Mouse (Mus musculus) kidney, adult 18-20 months (tissue): ENCODE data around the gene Atp5b.
"Not testable (repeated sequence)": the region's sequence is repeated elsewhere in the genome, so short reads cannot be mapped to it uniquely, and the experiment has no call there.

Experiments used
- DNase-seq: peaks from one replicate; pipeline ENCODE4 v3.0.0; 2021

Gene Atp5b

GRCm38 (mm10) chr10:128082880-128083421, at the start of gene Atp5b:
Gene Atp5b, plus strand, starts transcription at chr10:128083273.
- DNase-seq, result peak; percentile 97

- DNase-seq, result peak; percentile 57
Measured at GRCm38 (mm10) chr10:128036746-128037425, 46.2 kb upstream of the Atp5b start.

GRCm38 (mm10) chr10:128037921-128038320, 45.2 kb upstream of the Atp5b start:
- no peak for DNase-seq

GRCm38 (mm10) chr10:128039167-128039566, 43.9 kb upstream of the Atp5b start:
- DNase-seq, result no peak

GRCm38 (mm10) chr10:128039858-128040257, 43.2 kb upstream of the Atp5b start:
- DNase-seq, result no peak

GRCm38 (mm10) chr10:128040293-128040692, 42.8 kb upstream of the Atp5b start:
- DNase-seq, result no peak

GRCm38 (mm10) chr10:128041636-128042035, 41.4 kb upstream of the Atp5b start:
- no peak for DNase-seq

- no peak for DNase-seq
Measured at GRCm38 (mm10) chr10:128042466-128042865, 40.6 kb upstream of the Atp5b start.

- DNase-seq, result no peak
Measured at GRCm38 (mm10) chr10:128043041-128043835, 39.8 kb upstream of the Atp5b start.

- no peak for DNase-seq
Measured at GRCm38 (mm10) chr10:128048157-128048556, 34.9 kb upstream of the Atp5b start.

GRCm38 (mm10) chr10:128049741-128050140, 33.3 kb upstream of the Atp5b start:
- no peak for DNase-seq

- no peak for DNase-seq
Measured at GRCm38 (mm10) chr10:128050355-128050754, 32.7 kb upstream of the Atp5b start.

- DNase-seq, result no peak
Measured at GRCm38 (mm10) chr10:128051589-128051988, 31.5 kb upstream of the Atp5b start.

- DNase-seq, result not testable (repeated sequence)
Measured at GRCm38 (mm10) chr10:128052136-128052535, 30.9 kb upstream of the Atp5b start.

GRCm38 (mm10) chr10:128053001-128053400, 30.1 kb upstream of the Atp5b start:
- no peak for DNase-seq

- no peak for DNase-seq
Measured at GRCm38 (mm10) chr10:128058184-128058583, 24.9 kb upstream of the Atp5b start.

- DNase-seq, result peak; percentile 97
Measured at GRCm38 (mm10) chr10:128058601-128059151, 24.4 kb upstream of the Atp5b start, which contains the start of gene Ptges3. Gene Ptges3, plus strand, starts transcription at chr10:128058954.

- peak; percentile 63 for DNase-seq
Measured at GRCm38 (mm10) chr10:128059207-128059981, 23.7 kb upstream of the Atp5b start.

GRCm38 (mm10) chr10:128061109-128061508, 22.0 kb upstream of the Atp5b start:
- no peak for DNase-seq

GRCm38 (mm10) chr10:128062221-128062989, 20.7 kb upstream of the Atp5b start:
- DNase-seq, result no peak

GRCm38 (mm10) chr10:128066072-128066471, 17.0 kb upstream of the Atp5b start:
- DNase-seq, result no peak

- DNase-seq, result no peak
Measured at GRCm38 (mm10) chr10:128069201-128069600, 13.9 kb upstream of the Atp5b start.
